ENCODE assay signal across 12 mouse cellular contexts in genomic region chr2:92712266-92713144, GRCm38 (mm10).
A peak's percentile ranks its signal among the peaks of the same experiment; 100 is the strongest.
DNase-seq lines count a peak whose midpoint lies in the region; ATAC-seq and TF ChIP-seq lines count a peak whose summit lies in the region.
"Had no signal": no experiment of that assay in that cellular context is flagged by ENCODE, and none has a peak within 500 bp of the region (broad histone marks: within the 10 kb centered on the region; RNA-seq: fewer than 3 reads in every experiment).

No protein-coding gene starts in this region.

- peak overlapping the region; percentile 38; the same call in 1 of the 2 replicates for H3K9ac ChIP-seq in hindbrain, embryonic 16.5 days (ENCODE audit: low read depth, low read length)
- H3K9ac ChIP-seq in midbrain, postnatal 0 days (replicated peaks; ENCODE audit: low read length, poor library complexity, severe bottlenecking) = peak overlapping the region; percentile 33; the same call in 1 of the 2 replicates

- H3K36me3 ChIP-seq in hindbrain, embryonic 16.5 days (ENCODE audit: control insufficient read depth, insufficient read depth, low read length) = no peaks in the 10 kb centered on the region
- no peaks in the 10 kb centered on the region for H3K36me3 ChIP-seq in midbrain, postnatal 0 days (ENCODE audit: insufficient read depth, low read length)

- peaks cover 21% of the 10 kb centered on the region for H3K4me1 ChIP-seq in hindbrain, embryonic 16.5 days (ENCODE audit: control insufficient read depth, insufficient read depth, low read depth, low read length)
- H3K4me1 ChIP-seq in midbrain, postnatal 0 days (ENCODE audit: insufficient read depth, low read length) = peaks cover 22% of the 10 kb centered on the region

- peak overlapping the region; percentile 28 for H3K4me2 ChIP-seq in hindbrain, embryonic 16.5 days (ENCODE audit: low read length)
- H3K4me2 ChIP-seq in midbrain, postnatal 0 days (ENCODE audit: low read depth, low read length, poor library complexity, severe bottlenecking) = no peak overlapping the region

- H3K27me3 ChIP-seq in hindbrain, embryonic 16.5 days (replicated peaks; ENCODE audit: control insufficient read depth, insufficient read depth, low read length) = no peaks in the 10 kb centered on the region
- H3K27me3 ChIP-seq in midbrain, postnatal 0 days (ENCODE audit: insufficient read depth, low read length) = no peaks in the 10 kb centered on the region

- peak overlapping the region; percentile 60 for H3K27ac ChIP-seq in hindbrain, embryonic 16.5 days (ENCODE audit: low read depth, low read length)
- H3K27ac ChIP-seq in midbrain, postnatal 0 days (ENCODE audit: low read depth, low read length) = peak overlapping the region; percentile 85

- DNase-seq in frontal cortex, postnatal 14 days (ENCODE audit: low spot score in 2 of 2) = no peak
- peak; percentile 64 for DNase-seq in embryo, embryonic 11 days
- peak; percentile 86 for DNase-seq in midbrain, postnatal 0 days (ENCODE audit: low spot score)
- no peak for DNase-seq in adrenal gland, adult 2 months
- no peak for DNase-seq in adipocyte (ENCODE audit: low spot score)
- no peak for DNase-seq in thymus, postnatal 14 days
- DNase-seq: B cell, adult 2 months; heart, adult 11 months; kidney, adult 9 months; thymus, postnatal 25 days had no signal

- ATAC-seq in frontal cortex, adult (ENCODE audit: low TSS enrichment) = peak; percentile 81
- ATAC-seq in hindbrain, embryonic 16.5 days = peak; percentile 86
- ATAC-seq in midbrain, postnatal 0 days (ENCODE audit: low FRiP score) = peak; percentile 89

- no peak overlapping the region for H3K4me3 ChIP-seq in hindbrain, embryonic 16.5 days (ENCODE audit: low read length)
- no peak overlapping the region for H3K4me3 ChIP-seq in midbrain, postnatal 0 days (ENCODE audit: low read depth, low read length)

- TF ChIP-seq CTCF in midbrain, postnatal 0 days (IDR thresholded peaks at IDR 0.05) = no peak

- H3K9me3 ChIP-seq in hindbrain, embryonic 16.5 days (ENCODE audit: control insufficient read depth, low read length) = no peaks in the 10 kb centered on the region
- no peaks in the 10 kb centered on the region for H3K9me3 ChIP-seq in midbrain, postnatal 0 days (ENCODE audit: low read length)

- 40% methylated on average over 11 of the region's 11 CpGs for WGBS in hindbrain, embryonic 16.5 days
- WGBS in midbrain, postnatal 0 days = 27% methylated on average over 11 of the region's 11 CpGs

Comparison
In these comparisons a context has a peak if more than half of its experiments do, and no peak if none do; other contexts are left out.
1. DNase-seq: peak in embryo, embryonic 11 days (single experiment) and midbrain, postnatal 0 days (single experiment); none in frontal cortex, postnatal 14 days (0 of 2), adrenal gland, adult 2 months (single experiment), adipocyte (single experiment) and thymus, postnatal 14 days (single experiment).
2. Peak in every context shown above with its lines, with median percentiles within 50 percentile points of each other: ATAC-seq.